Mouse (Mus musculus): ENCODE data around the gene Vmn2r113. TPM values are rescaled to one million over a fixed set of nuclear protein-coding genes. Genes with fewer than 3 reads are reported as not detected.
"Not testable (repeated sequence)": the region's sequence is repeated elsewhere in the genome, so short reads cannot be mapped to it uniquely, and the experiment has no call there.

The Vmn2r113 gene
- not detected in 2 replicates for total RNA-seq (2017)

GRCm38 (mm10) chr17:22942684-22943083 is at the start of gene Vmn2r113:
Vmn2r113 (plus strand) TSS chr17:22942984.
- ATAC-seq (replicated peaks in 1 of 2; ENCODE audit: insufficient read depth in 1 of 2, low FRiP score in 2 of 2, low TSS enrichment in 1 of 2, low read depth in 1 of 2, poor library complexity in 2 of 2, severe bottlenecking in 2 of 2): not testable (repeated sequence)

Other genes starting within 250 kb of the Vmn2r113 start
- gene Zfp945, start 75.8 kb upstream of the Vmn2r113 start, total RNA-seq (2017): 16.7 and 30.3 TPM in 2 replicates
- not detected in 2 replicates for gene Vmn2r-ps130, start 118.2 kb downstream of the Vmn2r113 start, total RNA-seq (2017)

All from hematopoietic stem cell, adult 5-6 weeks (primary cell).